Mouse (Mus musculus) A20 (cell line): ENCODE data around the gene Spred2.
A peak's percentile ranks its signal among the peaks of the same experiment; 100 is the strongest.

Source experiments
- DNase-seq: peaks from one replicate; pipeline ENCODE4 v3.0.0-alpha.2; 2011; ENCODE audit warnings: low read depth, low spot score

Gene Spred2

GRCm38 (mm10) chr11:19923888-19924756, at the start of gene Spred2:
Gene Spred2, plus strand, starts transcription at chr11:19924375.
- DNase-seq: peak; percentile 84

DNA sequence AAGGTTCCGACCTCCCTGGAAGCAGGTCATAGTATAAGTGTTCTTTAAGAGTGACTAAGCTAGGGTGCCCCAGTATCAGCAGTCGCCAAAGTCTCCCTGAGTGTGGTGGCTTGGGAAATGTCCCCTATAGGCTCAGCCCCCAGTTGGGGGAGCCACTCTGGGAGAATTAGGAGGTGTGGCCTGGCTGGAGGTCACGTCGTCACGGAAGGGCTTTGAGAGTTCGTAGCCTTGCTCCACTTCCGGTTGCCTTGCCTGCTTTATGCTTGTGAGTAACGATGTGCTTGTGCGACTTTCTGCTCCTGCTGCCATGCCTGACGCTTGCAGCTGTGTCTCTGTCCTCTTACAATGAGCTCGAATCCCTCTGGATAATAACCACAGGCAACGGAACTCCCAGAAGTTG, 48.6 kb upstream of the Spred2 start:
- DNase-seq: no peak

DNA sequence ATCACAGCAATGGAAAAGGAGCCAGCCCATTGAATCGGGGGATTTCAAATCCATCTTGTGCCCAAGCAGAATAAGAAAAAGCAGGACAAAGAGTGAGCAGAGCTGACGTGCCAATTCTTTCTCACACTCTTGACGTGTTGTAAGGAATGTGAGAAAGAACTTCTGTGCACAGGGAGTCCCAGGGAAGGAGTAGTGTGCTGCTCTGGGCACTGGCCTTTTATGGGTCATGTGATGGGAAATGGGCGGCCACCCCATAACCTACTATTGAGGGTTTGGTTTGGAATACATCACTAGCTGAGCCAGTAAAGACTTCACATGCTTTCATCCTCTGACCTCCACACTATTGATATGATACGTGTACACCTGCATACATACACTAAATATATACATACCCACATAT, 48.2 kb upstream of the Spred2 start:
- no peak for DNase-seq

DNA sequence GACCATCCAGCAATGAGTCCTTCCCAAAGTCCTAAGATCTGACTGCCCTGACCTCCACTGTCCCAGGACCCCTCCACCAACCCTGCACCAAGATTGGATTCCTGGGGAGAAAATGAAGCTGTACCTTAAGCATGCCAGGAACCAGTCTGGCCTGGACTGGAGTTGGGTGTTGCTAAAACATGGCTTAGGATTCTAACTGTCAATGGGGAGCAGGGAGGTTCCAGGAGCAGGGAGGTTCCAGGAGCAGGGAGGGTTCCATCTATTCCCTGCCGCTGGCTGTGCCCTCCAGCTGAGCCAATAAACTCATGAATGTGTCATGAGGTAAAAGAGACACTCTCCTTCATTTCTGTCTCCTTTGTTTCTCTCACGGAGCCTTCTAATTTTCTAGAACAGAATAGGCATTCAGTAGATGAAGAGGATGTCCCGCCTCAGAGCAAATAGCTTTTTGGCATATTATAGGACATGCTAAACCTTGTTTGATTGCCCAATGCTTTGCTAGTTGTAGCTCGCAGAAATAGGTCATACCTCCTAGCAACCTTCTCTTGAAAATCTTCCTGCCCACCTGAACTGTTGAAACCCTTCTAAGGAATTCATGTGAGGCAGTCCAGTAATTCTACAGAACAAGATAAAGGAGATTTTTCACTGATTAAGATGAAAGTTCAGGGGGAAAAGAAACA, 46.8 kb upstream of the Spred2 start:
- no peak for DNase-seq

GRCm38 (mm10) chr11:19881342-19881741, 42.8 kb upstream of the Spred2 start:
- no peak for DNase-seq

DNA sequence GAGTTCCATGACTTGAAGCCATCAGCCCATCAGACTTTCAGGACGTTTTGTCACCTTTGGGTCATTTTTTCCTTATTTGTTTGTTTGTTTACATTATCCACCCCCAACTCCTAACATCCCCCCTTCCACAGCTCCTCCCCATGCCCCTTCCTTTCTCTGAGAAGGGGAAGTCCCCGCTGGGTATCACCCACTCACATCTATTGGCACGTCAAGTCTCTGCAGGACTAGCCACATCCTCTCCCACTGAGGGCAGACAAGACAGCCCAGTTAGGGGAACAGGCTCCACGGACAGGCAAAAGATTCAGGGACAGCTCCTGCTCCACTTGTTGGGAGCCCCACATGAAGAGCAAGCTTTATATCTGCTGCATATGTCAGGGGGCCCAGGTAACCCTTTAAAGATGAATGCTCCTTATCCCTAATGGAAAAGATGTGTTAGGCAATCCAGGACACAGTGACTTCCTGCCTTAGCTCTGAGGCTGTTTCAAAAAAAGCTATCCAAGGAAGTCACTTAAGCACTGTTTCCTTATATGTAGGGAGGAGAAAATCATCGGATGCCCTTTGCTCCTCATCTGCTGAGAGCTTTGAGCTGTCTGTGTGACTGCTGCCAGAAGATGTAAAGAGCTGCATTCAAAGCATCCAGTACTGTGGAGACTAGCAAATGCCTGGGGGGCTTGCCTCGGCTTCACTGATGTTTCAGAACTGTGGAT, 33.3 kb upstream of the Spred2 start:
- no peak for DNase-seq

DNA sequence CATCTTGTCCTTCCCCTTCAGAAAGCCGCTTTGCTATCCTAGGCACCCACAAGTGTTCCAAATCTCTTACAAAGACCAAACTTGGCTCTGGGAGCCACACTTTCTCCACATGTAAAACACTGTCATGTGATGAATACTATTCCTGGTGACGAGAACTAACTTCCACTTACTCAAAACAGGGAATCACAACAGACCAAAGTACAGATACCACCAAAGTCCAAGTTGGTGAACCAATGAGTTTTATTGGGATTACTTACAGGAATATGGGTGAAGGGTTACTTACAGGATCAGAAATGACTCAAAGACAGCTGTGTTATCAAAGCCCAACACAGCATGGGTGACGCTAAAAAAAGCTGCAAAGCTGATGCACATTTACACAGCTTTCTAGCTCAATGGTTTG, 30.9 kb upstream of the Spred2 start:
- DNase-seq: no peak

GRCm38 (mm10) chr11:19899621-19900020, 24.6 kb upstream of the Spred2 start:
- DNase-seq: no peak

- no peak for DNase-seq
These were observed 23.5 kb upstream of the Spred2 start for GRCm38 (mm10) chr11:19900712-19901111.

GRCm38 (mm10) chr11:19911216-19911615, 13.0 kb upstream of the Spred2 start:
- DNase-seq: no peak

DNA sequence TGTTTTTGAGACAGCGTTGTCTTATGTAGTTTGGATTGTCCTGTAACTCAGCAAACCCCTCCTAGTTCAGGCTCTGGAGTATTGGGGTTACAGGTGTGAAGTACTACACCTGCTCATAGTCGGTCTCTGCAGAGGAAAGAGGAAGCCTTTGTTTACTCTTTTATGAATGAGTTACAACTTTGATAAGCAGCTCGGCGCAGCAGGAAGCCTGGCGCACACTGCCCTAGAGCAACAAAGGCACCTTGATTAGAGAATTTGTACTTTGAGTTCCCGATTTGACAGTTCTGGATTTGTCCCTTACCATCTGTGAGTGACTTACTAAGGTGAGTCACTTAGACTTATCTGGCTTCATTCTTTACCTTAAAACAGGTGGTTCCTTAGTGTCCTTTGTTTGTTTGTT, 12.0 kb upstream of the Spred2 start:
- DNase-seq: no peak

DNA sequence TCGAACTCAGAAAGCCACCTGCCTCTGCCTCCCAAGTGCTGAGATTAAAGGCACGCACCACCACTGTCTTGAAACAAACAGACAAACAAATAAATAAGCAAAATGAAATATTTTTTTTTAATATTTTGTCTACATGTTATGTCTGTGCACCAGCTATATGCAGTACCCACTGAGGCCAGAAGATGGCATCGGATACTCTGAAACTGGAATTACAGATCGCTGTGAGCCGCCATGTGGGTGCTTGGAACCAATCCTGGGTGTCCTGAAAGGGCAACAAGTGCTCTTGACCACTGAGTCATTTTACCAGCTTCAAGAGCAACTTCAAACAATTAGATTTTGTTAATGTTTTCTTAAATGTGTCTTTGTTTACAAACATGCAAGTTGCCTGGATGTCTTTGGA, 11.5 kb upstream of the Spred2 start:
- no peak for DNase-seq

GRCm38 (mm10) chr11:19913761-19914160, 10.4 kb upstream of the Spred2 start:
- no peak for DNase-seq

- no peak for DNase-seq
These were observed 6.6 kb upstream of the Spred2 start for GRCm38 (mm10) chr11:19917381-19918245.

DNA sequence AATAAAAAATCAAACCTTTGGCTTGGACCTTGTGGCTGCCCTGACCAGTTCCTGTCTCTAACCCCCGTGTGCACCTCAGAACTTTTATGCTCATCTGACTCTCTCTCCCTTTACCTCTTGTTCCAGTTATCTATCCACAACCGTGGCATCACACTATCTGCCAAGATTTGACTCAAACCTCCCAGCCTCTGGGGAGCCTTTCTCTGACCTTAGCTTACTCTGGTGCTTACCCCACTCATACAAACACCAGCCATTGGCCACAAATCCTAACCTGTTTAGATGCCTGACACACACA, 6.0 kb upstream of the Spred2 start:
- DNase-seq: no peak

DNA sequence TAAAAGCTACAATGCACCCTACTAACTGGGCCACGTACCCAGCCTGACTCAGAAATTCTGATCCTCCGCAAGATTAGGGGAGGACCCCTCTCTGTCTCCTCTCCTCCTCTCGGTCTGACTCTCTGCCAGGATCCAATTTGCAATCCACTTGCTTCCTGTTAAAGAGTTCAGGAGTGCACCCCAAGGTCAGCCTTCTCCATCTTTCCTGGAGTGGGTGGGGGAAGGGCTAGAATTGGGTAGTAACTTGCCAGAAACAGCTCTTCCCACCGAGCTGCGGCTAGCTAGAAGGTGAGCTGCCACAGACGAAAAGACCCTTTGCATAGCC, 4.8 kb upstream of the Spred2 start:
- no peak for DNase-seq

DNA sequence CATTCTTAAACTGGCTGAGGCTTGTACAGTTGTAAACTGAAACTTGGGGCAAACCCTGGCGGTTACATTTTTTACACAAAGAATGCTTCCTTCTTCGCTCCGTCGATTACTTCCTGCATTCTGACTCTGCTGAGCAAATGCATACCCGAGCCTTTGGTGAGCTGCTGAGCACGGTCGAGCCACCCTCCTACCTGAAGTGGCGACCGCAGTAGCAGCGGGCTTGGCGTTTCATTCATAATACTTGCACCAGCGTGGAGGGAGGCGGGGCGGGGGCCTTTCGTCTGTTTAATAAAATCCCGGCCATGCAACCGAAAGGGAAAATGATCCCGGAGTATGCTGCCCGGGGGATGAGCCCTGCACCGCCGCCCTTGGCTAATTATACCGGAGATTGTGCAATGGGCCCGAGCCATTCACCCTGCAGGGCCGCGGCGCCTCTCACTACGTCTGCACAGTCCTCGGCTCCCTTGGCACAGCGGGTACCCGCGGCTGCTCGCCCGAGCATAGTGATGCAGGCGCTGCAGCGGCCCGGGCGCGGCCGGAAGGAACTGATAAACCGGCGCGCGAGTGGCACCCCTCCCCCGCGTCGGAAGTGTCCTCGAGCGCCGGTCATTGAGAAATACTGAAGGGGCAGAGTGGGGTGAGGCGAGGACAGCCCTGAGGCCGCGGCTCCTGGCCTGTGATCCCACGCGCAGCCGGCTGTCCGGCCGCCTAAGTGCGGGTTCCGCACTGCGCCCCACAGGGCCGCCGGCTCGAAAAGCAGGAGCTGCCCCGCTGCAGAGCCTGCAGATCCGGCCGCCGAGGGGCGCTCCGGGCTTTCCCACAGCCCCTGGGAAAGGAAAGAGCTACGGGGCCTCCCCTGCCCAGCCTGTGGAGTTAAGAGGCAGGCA, 4.1 kb upstream of the Spred2 start:
- DNase-seq: peak; percentile 90

GRCm38 (mm10) chr11:19921723-19922122, 2.5 kb upstream of the Spred2 start:
- no peak for DNase-seq

DNA sequence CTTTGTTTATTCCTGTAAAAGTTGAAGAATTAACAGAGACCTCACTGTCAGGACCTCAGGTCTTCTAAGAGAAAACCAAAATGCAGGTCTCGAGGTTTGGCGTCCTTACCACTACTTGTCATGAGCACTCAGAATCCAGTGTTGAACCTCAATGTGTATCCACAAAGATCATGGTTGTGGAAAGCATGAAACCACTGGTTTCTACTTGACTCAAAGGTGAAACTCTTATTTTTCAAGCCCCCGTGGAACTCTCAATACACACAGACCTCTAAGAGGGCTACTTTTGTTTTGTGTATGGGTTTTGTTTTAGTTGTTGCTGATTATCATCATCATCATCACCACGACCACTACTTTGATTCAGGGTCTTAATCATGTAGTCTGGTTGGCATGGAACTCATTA, 2.0 kb upstream of the Spred2 start:
- no peak for DNase-seq

- DNase-seq: no peak
These were observed 578 bp downstream of the Spred2 start for GRCm38 (mm10) chr11:19924757-19925148.
